Mouse (Mus musculus) adipocyte (in vitro differentiated cells): ENCODE data around the gene Gna11.

ENCODE experiments used
- DNase-seq: peaks from one replicate; pipeline ENCODE4 v3.0.0-alpha.2; 2016; ENCODE audit warnings: low spot score

Gene Gna11

GRCm38 (mm10) chr10:81543633-81544032, 1.4 kb downstream of the Gna11 start:
- DNase-seq, result no peak

GRCm38 (mm10) chr10:81542727-81543460, 2.1 kb downstream of the Gna11 start:
- no peak for DNase-seq

GRCm38 (mm10) chr10:81541803-81542202, 3.2 kb downstream of the Gna11 start:
- peak; percentile 71 for DNase-seq

GRCm38 (mm10) chr10:81541363-81541762, 3.6 kb downstream of the Gna11 start:
- no peak for DNase-seq

- no peak for DNase-seq
These were observed 6.5 kb downstream of the Gna11 start for GRCm38 (mm10) chr10:81538321-81539048.

- DNase-seq, result no peak
These were observed 7.6 kb downstream of the Gna11 start for GRCm38 (mm10) chr10:81537429-81537828.

GRCm38 (mm10) chr10:81536734-81537133, 8.3 kb downstream of the Gna11 start:
- DNase-seq, result no peak

GRCm38 (mm10) chr10:81534826-81535225, 10.2 kb downstream of the Gna11 start:
- no peak for DNase-seq

GRCm38 (mm10) chr10:81526779-81527178, 18.2 kb downstream of the Gna11 start:
- DNase-seq, result peak; percentile 68

GRCm38 (mm10) chr10:81525017-81525694, 19.8 kb downstream of the Gna11 start:
- no peak for DNase-seq

GRCm38 (mm10) chr10:81524051-81524605, 20.9 kb downstream of the Gna11 start, which contains the start of gene Gna15:
Gene Gna15 (minus strand): TSS chr10:81524225.
- DNase-seq, result no peak

GRCm38 (mm10) chr10:81523570-81523969, 21.4 kb downstream of the Gna11 start:
- no peak for DNase-seq

GRCm38 (mm10) chr10:81523142-81523541, 21.8 kb downstream of the Gna11 start:
- no peak for DNase-seq

- DNase-seq, result no peak
These were observed 25.0 kb downstream of the Gna11 start for GRCm38 (mm10) chr10:81519978-81520365.

GRCm38 (mm10) chr10:81519227-81519977, 25.6 kb downstream of the Gna11 start:
- no peak for DNase-seq

- peak; percentile 71 for DNase-seq
These were observed 26.4 kb downstream of the Gna11 start for GRCm38 (mm10) chr10:81518546-81518945.

GRCm38 (mm10) chr10:81517227-81517626, 27.8 kb downstream of the Gna11 start:
- DNase-seq, result no peak

- no peak for DNase-seq
These were observed 31.2 kb downstream of the Gna11 start for GRCm38 (mm10) chr10:81513798-81514197.

GRCm38 (mm10) chr10:81510246-81510810, 34.7 kb downstream of the Gna11 start:
- DNase-seq, result no peak

GRCm38 (mm10) chr10:81507691-81508489, 37.1 kb downstream of the Gna11 start:
- DNase-seq, result no peak

GRCm38 (mm10) chr10:81507095-81507494, 37.9 kb downstream of the Gna11 start:
- no peak for DNase-seq
